Mouse (Mus musculus): ENCODE data around the gene Nnat.
A peak's percentile ranks its signal among the peaks of the same experiment; 100 is the strongest.
"Not testable (repeated sequence)": the region's sequence is repeated elsewhere in the genome, so short reads cannot be mapped to it uniquely, and the experiment has no call there.

GRCm38 (mm10) chr2:157585351-157585750 is 25.5 kb downstream of the Nnat start:
- TF ChIP-seq POLR2A (IDR thresholded peaks at IDR 0.05; ENCODE audit: insufficient read depth, low read length); CTCF (IDR thresholded peaks at IDR 0.05; ENCODE audit: low read depth, low read length): not testable (repeated sequence)
- 0 out of 2 replicates have a peak, but pooled peaks have one; percentile 16 for TF ChIP-seq EP300 (IDR thresholded peaks at IDR 0.05; ENCODE audit: insufficient read depth, low read depth, low read length)

Measured in ES-Bruce4 (cell line).